Mouse (Mus musculus) stomach, postnatal 0 days (tissue): ENCODE measurements around the gene Zdhhc24. TPM values are rescaled to one million over a fixed set of nuclear protein-coding genes. Genes with fewer than 3 reads are reported as not detected.

Experiments used
- ATAC-seq: fragments of 200-750 bp; cut with Nextera tagmentation; 2 replicates; pipeline ENCODE4 v1.8.0; 2017; ENCODE audit not compliant: low FRiP score, low TSS enrichment
- DNase-seq: peaks from one replicate; pipeline ENCODE4 v3.0.0-alpha.2; 2016; ENCODE audit warnings: low spot score
- H3K27ac ChIP-seq: fragments of 300-500 bp; sonication (generic); replicated peaks from 2 replicates; pipeline ENCODE4 v1.5.1; 2014; ENCODE audit warnings: mild to moderate bottlenecking, control low read depth
- H3K27me3 ChIP-seq: fragments of 300-500 bp; sonication (generic); 2 replicates; pipeline ENCODE4 v1.6.1; 2014; ENCODE audit warnings: low read length; ENCODE audit not compliant: control insufficient read depth, insufficient read depth
- H3K36me3 ChIP-seq: fragments of 300-500 bp; sonication (generic); 2 replicates; pipeline ENCODE4 v1.6.1; 2014; ENCODE audit warnings: low read length, mixed read lengths; ENCODE audit not compliant: control insufficient read depth, insufficient read depth
- H3K4me1 ChIP-seq: fragments of 300-500 bp; sonication (generic); replicated peaks from 2 replicates; pipeline ENCODE4 v1.6.1; 2014; ENCODE audit warnings: antibody characterized with exemption; ENCODE audit not compliant: control insufficient read depth, insufficient read depth
- H3K4me2 ChIP-seq: fragments of 300-500 bp; sonication (generic); replicated peaks from 2 replicates; pipeline ENCODE4 v1.6.1; 2014; ENCODE audit warnings: low read depth, mild to moderate bottlenecking, control low read depth, moderate library complexity
- H3K4me3 ChIP-seq: fragments of 300-500 bp; sonication (generic); 2 replicates; pipeline ENCODE4 v1.5.1; 2014; ENCODE audit warnings: low read depth, low read length, control low read depth
- H3K9ac ChIP-seq: fragments of 300-500 bp; sonication (generic); 2 replicates; pipeline ENCODE4 v1.6.1; 2014; ENCODE audit warnings: mild to moderate bottlenecking, low read length, control low read depth, mixed read lengths
- H3K9me3 ChIP-seq: fragments of 300-500 bp; sonication (generic); 2 replicates; pipeline ENCODE4 v1.6.1; 2016; ENCODE audit warnings: low read length; ENCODE audit not compliant: control insufficient read depth
- CTCF ChIP-seq: IDR thresholded peaks from 2 replicates; pipeline ENCODE4 v1.5.1; 2016; ENCODE audit warnings: antibody characterized with exemption, low read depth, mild to moderate bottlenecking, moderate library complexity
- EP300 ChIP-seq: optimal IDR thresholded peaks from 2 replicates; pipeline ENCODE3; 2016; ENCODE audit warnings: antibody characterized with exemption
- WGBS: fragments of 180-500 bp; shearing (Covaris S2); extraction: QIAGEN DNeasy Blood & Tissue Kit; methylation state at CpG from one replicate; pipeline ENCODE4 v1.1.7; 2014; 5-methylcytosine and 5-hydroxymethylcytosine counted together
- polyA plus RNA-seq: library from polyadenylated mRNA; unstranded; fragments of >200 nt; fragmentation: Nextera tagmentation; extraction: Ambion mirVana; gene quantifications from 2 replicates; pipeline ENCODE4 v1.2.1, GENCODE M21; 2015

Gene Zdhhc24
- polyA plus RNA-seq, 1 experiment from 2014 or later: 6.4 TPM

- Histone ChIP-seq H3K4me3 (no peak overlapping the region), H3K4me1 (no peaks in the 10 kb centered on the region), H3K9ac (no peak overlapping the region), H3K9me3 (no peaks in the 10 kb centered on the region), H3K4me2 (no peak overlapping the region), H3K36me3 (peaks cover 45% of the 10 kb centered on the region), H3K27me3 (no peaks in the 10 kb centered on the region), H3K27ac (no peak overlapping the region)
- ATAC-seq (no peak), DNase-seq (no peak)
- WGBS: 87% methylated on average over 6 of the region's 6 CpGs
- TF ChIP-seq EP300: no peak
- TF ChIP-seq CTCF: no peak
Observed at GRCm38 (mm10) chr19:4919652-4920051, 41.2 kb downstream of the Zdhhc24 start.

GRCm38 (mm10) chr19:4925121-4925860 is 46.8 kb downstream of the Zdhhc24 start:
- peaks cover 8% of the 10 kb centered on the region for H3K4me1 ChIP-seq
- H3K36me3 ChIP-seq: peaks cover 17% of the 10 kb centered on the region
- H3K27me3 ChIP-seq: no peaks in the 10 kb centered on the region
- no peak overlapping the region for H3K4me3 ChIP-seq
- TF ChIP-seq EP300 (no peak), CTCF (no peak)
- ATAC-seq (no peak), DNase-seq (no peak)
- no peaks in the 10 kb centered on the region for H3K9me3 ChIP-seq
- no peak overlapping the region for H3K9ac ChIP-seq
- no peak overlapping the region for H3K4me2 ChIP-seq
- no peak overlapping the region for H3K27ac ChIP-seq
- WGBS: 95% methylated on average over 11 of the region's 11 CpGs

- Histone ChIP-seq H3K9me3 (no peaks in the 10 kb centered on the region), H3K4me1 (peaks cover 8% of the 10 kb centered on the region), H3K4me2 (peak within 1 kb of the TSS; percentile 61), H3K36me3 (peaks cover 3% of the 10 kb centered on the region; the same call in 1 of the 2 replicates), H3K27me3 (no peaks in the 10 kb centered on the region), H3K9ac (peak within 1 kb of the TSS; percentile 49), H3K4me3 (peak within 1 kb of the TSS; percentile 64), H3K27ac (peak within 1 kb of the TSS; percentile 69)
- under 1% methylated on average over 32 of the region's 32 CpGs for WGBS
- no peak for TF ChIP-seq EP300
- no peak; the same call in 1 of the 2 replicates for TF ChIP-seq CTCF
- peak; percentile 99 for ATAC-seq
- peak; percentile 100 for DNase-seq
Observed at GRCm38 (mm10) chr19:4927904-4928531, 49.5 kb downstream of the Zdhhc24 start, which contains the start of gene Dpp3. TSS of gene Dpp3 (minus strand) at chr19:4928287.

GRCm38 (mm10) chr19:4928781-4929180 is 50.3 kb downstream of the Zdhhc24 start:
- Histone ChIP-seq H3K4me3 (peak overlapping the region; percentile 64; the same call in 1 of the 2 replicates), H3K9ac (peak overlapping the region; percentile 49; the same call in 1 of the 2 replicates), H3K27me3 (no peaks in the 10 kb centered on the region), H3K27ac (peak overlapping the region; percentile 30; the same call in 1 of the 2 replicates), H3K36me3 (0 out of 2 replicates have a peak, but pooled peaks cover 2% of the 10 kb centered on the region), H3K4me1 (peaks cover 8% of the 10 kb centered on the region), H3K4me2 (peak overlapping the region; percentile 61), H3K9me3 (no peaks in the 10 kb centered on the region)
- no peak for TF ChIP-seq CTCF
- TF ChIP-seq EP300: no peak
- no peak for DNase-seq
- no peak for ATAC-seq
- 54% methylated on average over 5 of the region's 5 CpGs for WGBS

Other genes starting within 250 kb of the Zdhhc24 start
- gene Gm960, start 180.0 kb upstream of the Zdhhc24 start, polyA plus RNA-seq: 1.7 and 2.3 TPM in 2 replicates
- gene Sptbn2, start 167.5 kb upstream of the Zdhhc24 start, polyA plus RNA-seq: 3.5 and 3.6 TPM in 2 replicates
- 17.6 and 19.3 TPM in 2 replicates for gene Rbm4b, start 122.2 kb upstream of the Zdhhc24 start, polyA plus RNA-seq
- 22.2 and 23.3 TPM in 2 replicates for gene Rbm4, start 84.8 kb upstream of the Zdhhc24 start, polyA plus RNA-seq
- gene Gm21992, start 67.1 kb upstream of the Zdhhc24 start, polyA plus RNA-seq: 16.0 and 19.1 TPM in 2 replicates
- 21.9 and 24.2 TPM in 2 replicates for gene Rbm14, start 67.0 kb upstream of the Zdhhc24 start, polyA plus RNA-seq
- gene Ccs, start 39.3 kb upstream of the Zdhhc24 start, polyA plus RNA-seq: 72.7 and 81.6 TPM in 2 replicates
- 0.05 TPM in 1 of 2 replicates, not detected in the other for gene Ccdc87, start 39.3 kb upstream of the Zdhhc24 start, polyA plus RNA-seq
- 24.1 and 28.4 TPM in 2 replicates for gene Ctsf, start 23.5 kb upstream of the Zdhhc24 start, polyA plus RNA-seq
- gene Actn3, start 759 bp upstream of the Zdhhc24 start, polyA plus RNA-seq: 1.3 and 2.3 TPM in 2 replicates
- 0.85 and 0.95 TPM in 2 replicates for gene Bbs1, start 28.0 kb downstream of the Zdhhc24 start, polyA plus RNA-seq
- 91.0 and 94.4 TPM in 2 replicates for gene Dpp3, start 49.6 kb downstream of the Zdhhc24 start, polyA plus RNA-seq
- 0.85 and 1.2 TPM in 2 replicates for gene Peli3, start 64.5 kb downstream of the Zdhhc24 start, polyA plus RNA-seq
- gene Mrpl11, start 83.5 kb downstream of the Zdhhc24 start, polyA plus RNA-seq: 67.9 and 78.0 TPM in 2 replicates
- 0.08 and 0.12 TPM in 2 replicates for gene Npas4, start 111.6 kb downstream of the Zdhhc24 start, polyA plus RNA-seq
- 1.7 and 1.8 TPM in 2 replicates for gene Slc29a2, start 145.2 kb downstream of the Zdhhc24 start, polyA plus RNA-seq
- gene B4gat1, start 160.2 kb downstream of the Zdhhc24 start, polyA plus RNA-seq: 22.3 and 23.6 TPM in 2 replicates
- gene AC124502.3, start 160.2 kb downstream of the Zdhhc24 start, polyA plus RNA-seq: 0.24 and 1.1 TPM in 2 replicates
- gene Brms1, start 162.7 kb downstream of the Zdhhc24 start, polyA plus RNA-seq: 42.3 and 45.6 TPM in 2 replicates
- 2.6 TPM in 2 replicates for gene Rin1, start 171.8 kb downstream of the Zdhhc24 start, polyA plus RNA-seq
- 31.6 and 39.5 TPM in 2 replicates for gene Cd248, start 189.4 kb downstream of the Zdhhc24 start, polyA plus RNA-seq
- gene Tmem151a, start 206.9 kb downstream of the Zdhhc24 start, polyA plus RNA-seq: 10.4 and 11.4 TPM in 2 replicates
- gene Yif1a, start 209.9 kb downstream of the Zdhhc24 start, polyA plus RNA-seq: 128 and 131 TPM in 2 replicates
- 5.6 and 7.1 TPM in 2 replicates for gene Cnih2, start 219.9 kb downstream of the Zdhhc24 start, polyA plus RNA-seq
- 183 and 194 TPM in 2 replicates for gene Rab1b, start 228.4 kb downstream of the Zdhhc24 start, polyA plus RNA-seq
- 8.7 and 8.8 TPM in 2 replicates for gene Klc2, start 239.9 kb downstream of the Zdhhc24 start, polyA plus RNA-seq